Mouse (Mus musculus) ZHBTc4 (cell line): ENCODE results near the gene Coq6.

Experiments used
- DNase-seq: peaks from one replicate; pipeline ENCODE4 v3.0.0-alpha.2; 2011; ENCODE audit warnings: low read depth, low spot score

The Coq6 gene

GRCm38 (mm10) chr12:84396947-84397679, 35.7 kb downstream of the Coq6 start:
- no peak for DNase-seq

- DNase-seq, result no peak
Measured at GRCm38 (mm10) chr12:84397685-84398084, 36.2 kb downstream of the Coq6 start.

GRCm38 (mm10) chr12:84398629-84399028, 37.2 kb downstream of the Coq6 start:
- no peak for DNase-seq

- no peak for DNase-seq
Measured at GRCm38 (mm10) chr12:84399135-84399534, 37.7 kb downstream of the Coq6 start.

- no peak for DNase-seq
Measured at GRCm38 (mm10) chr12:84399663-84400062, 38.2 kb downstream of the Coq6 start.

GRCm38 (mm10) chr12:84400068-84400467, 38.6 kb downstream of the Coq6 start:
- no peak for DNase-seq

GRCm38 (mm10) chr12:84400653-84401052, 39.2 kb downstream of the Coq6 start:
- DNase-seq, result no peak

- DNase-seq, result no peak
Measured at GRCm38 (mm10) chr12:84402923-84403322, 41.5 kb downstream of the Coq6 start.

GRCm38 (mm10) chr12:84404541-84404940, 43.1 kb downstream of the Coq6 start:
- no peak for DNase-seq

- peak; percentile 56 for DNase-seq
Measured at GRCm38 (mm10) chr12:84407259-84407658, 45.8 kb downstream of the Coq6 start.

GRCm38 (mm10) chr12:84407874-84408818, 46.7 kb downstream of the Coq6 start:
- DNase-seq, result peak; percentile 20

GRCm38 (mm10) chr12:84408819-84409507, 47.5 kb downstream of the Coq6 start, which contains the start of the genes Entpd5 and Bbof1:
TSS of gene Entpd5 (minus strand) at chr12:84409029.
TSS of gene Bbof1 (plus strand) at chr12:84409071.
- peak; percentile 94 for DNase-seq

- DNase-seq, result peak; percentile 96
Measured at GRCm38 (mm10) chr12:84416834-84417604, 55.6 kb downstream of the Coq6 start, which contains the start of gene Rnf113a2. TSS of gene Rnf113a2 (plus strand) at chr12:84417196.

- DNase-seq, result no peak
Measured at GRCm38 (mm10) chr12:84417605-84417922, 56.1 kb downstream of the Coq6 start.
